Mouse (Mus musculus) T-helper 17 cell (primary cell): ENCODE results near the gene Rapgef2.

Experiments used
- in situ Hi-C, 2 experiments: fragments of 300-600 bp; cut with MboI, MseI; formaldehyde crosslinking; loops; 1 replicate in 1 of 2; 2 replicates in 1 of 2; pipeline ENCODE4 v1.15.1; 2025; ENCODE audit warnings: high pct_unique_total_duplicates in 2 of 2

The Rapgef2 gene

GRCm38 (mm10) chr3:79238456-79239065 is 47.8 kb downstream of the Rapgef2 start:
- in situ Hi-C loops = no loop called here

- in situ Hi-C loops = no loop called here
These were observed 48.5 kb downstream of the Rapgef2 start for GRCm38 (mm10) chr3:79237619-79238342.

GRCm38 (mm10) chr3:79234485-79234884 is 51.8 kb downstream of the Rapgef2 start:
- in situ Hi-C loops = no loop called here

- in situ Hi-C loops = no loop called here
These were observed 52.6 kb downstream of the Rapgef2 start for GRCm38 (mm10) chr3:79233478-79234415.

GRCm38 (mm10) chr3:79230718-79231117 is 55.6 kb downstream of the Rapgef2 start:
- in situ Hi-C loops = no loop called here

- in situ Hi-C loops = loop anchor here (10.0 kb wide), 4 partner anchors 55 to 365 kb away; partner anchors contain the start of genes Rapgef2 (in 2 of the 2) and Ppid (in 1 of the 2)
These were observed 56.8 kb downstream of the Rapgef2 start for GRCm38 (mm10) chr3:79229546-79229945.

- in situ Hi-C loops = loop anchor here (10.0 kb wide), 4 partner anchors 56 to 366 kb away; partner anchors contain the start of genes Rapgef2 (in 2 of the 2) and Ppid (in 1 of the 2)
These were observed 58.0 kb downstream of the Rapgef2 start for GRCm38 (mm10) chr3:79228304-79228703.

- in situ Hi-C loops = loop anchor here (10.0 kb wide), 4 partner anchors 57 to 367 kb away; partner anchors contain the start of genes Rapgef2 (in 2 of the 2) and Ppid (in 1 of the 2)
These were observed 58.8 kb downstream of the Rapgef2 start for GRCm38 (mm10) chr3:79227356-79228088.

- in situ Hi-C loops = loop anchor here (10.0 kb wide), 4 partner anchors 58 to 368 kb away; partner anchors contain the start of genes Rapgef2 (in 2 of the 2) and Ppid (in 1 of the 2)
These were observed 59.5 kb downstream of the Rapgef2 start for GRCm38 (mm10) chr3:79226807-79227206.

- in situ Hi-C loops = loop anchor here (10.0 kb wide), 4 partner anchors 59 to 369 kb away; partner anchors contain the start of genes Rapgef2 (in 2 of the 2) and Ppid (in 1 of the 2)
These were observed 60.4 kb downstream of the Rapgef2 start for GRCm38 (mm10) chr3:79225888-79226287.

GRCm38 (mm10) chr3:79224352-79224751 is 62.0 kb downstream of the Rapgef2 start:
- in situ Hi-C loops = loop anchor here (5.0 to 10.0 kb wide), 5 partner anchors 60 to 370 kb away; partner anchors contain the start of genes Rapgef2 (in 2 of the 2) and Ppid (in 1 of the 2)

- in situ Hi-C loops = loop anchor here (5.0 to 10.0 kb wide), 5 partner anchors 62 to 372 kb away; partner anchors contain the start of genes Rapgef2 (in 2 of the 2) and Ppid (in 1 of the 2)
These were observed 63.0 kb downstream of the Rapgef2 start for GRCm38 (mm10) chr3:79223281-79223680.

- in situ Hi-C loops = loop anchor here (5.0 to 10.0 kb wide), 5 partner anchors 62 to 372 kb away; partner anchors contain the start of genes Rapgef2 (in 2 of the 2) and Ppid (in 1 of the 2)
These were observed 63.9 kb downstream of the Rapgef2 start for GRCm38 (mm10) chr3:79222192-79222960.

GRCm38 (mm10) chr3:79221296-79222191 is 64.8 kb downstream of the Rapgef2 start:
- in situ Hi-C loops = loop anchor here (5.0 to 10.0 kb wide), 5 partner anchors 63 to 373 kb away; partner anchors contain the start of genes Rapgef2 (in 2 of the 2) and Ppid (in 1 of the 2)

GRCm38 (mm10) chr3:79219144-79219930 is 67.0 kb downstream of the Rapgef2 start:
- in situ Hi-C loops = no loop called here

- in situ Hi-C loops = no loop called here
These were observed 67.7 kb downstream of the Rapgef2 start for GRCm38 (mm10) chr3:79218566-79219051.

GRCm38 (mm10) chr3:79210243-79210642 is 76.1 kb downstream of the Rapgef2 start:
- in situ Hi-C loops = no loop called here
